Mouse (Mus musculus) megakaryocyte, adult 5-6 weeks (primary cell): ENCODE measurements around the gene Cox7a2. TPM values are rescaled to one million over a fixed set of nuclear protein-coding genes. Genes with fewer than 3 reads are reported as not detected.

ENCODE experiments used
- ATAC-seq: 2 replicates; pipeline ENCODE4 v1.8.0; 2016; ENCODE audit warnings: mild to moderate bottlenecking, inconsistent platforms; ENCODE audit not compliant: poor library complexity, severe bottlenecking
- total RNA-seq, 2 experiments: library from RNA; stranded (forward) in 1 of 2; stranded (reverse) in 1 of 2; fragments of 153-499, 151-499 nt in 1 of 2; fragments of 221-1000, 200-1000 nt in 1 of 2; gene quantifications; 2 replicates each; pipeline versions ENCODE4 v1.2.3 to v1.2.4; 2015 to 2017

Gene Cox7a2
- total RNA-seq, 2 experiments from 2014 or later, result 122 to 346 TPM

GRCm38 (mm10) chr9:79745036-79745435 lies 14.6 kb downstream of the Cox7a2 start:
- no peak for ATAC-seq

GRCm38 (mm10) chr9:79735608-79736007 lies 24.1 kb downstream of the Cox7a2 start:
- ATAC-seq, result no peak

GRCm38 (mm10) chr9:79730301-79730700 lies 29.4 kb downstream of the Cox7a2 start:
- ATAC-seq, result no peak

- ATAC-seq, result peak; percentile 49
Observed at GRCm38 (mm10) chr9:79723090-79723489, 36.6 kb downstream of the Cox7a2 start.

GRCm38 (mm10) chr9:79721056-79721455 lies 38.6 kb downstream of the Cox7a2 start:
- no peak for ATAC-seq

- no peak for ATAC-seq
Observed at GRCm38 (mm10) chr9:79720143-79720542, 39.5 kb downstream of the Cox7a2 start.

- no peak for ATAC-seq
Observed at GRCm38 (mm10) chr9:79719451-79719850, 40.2 kb downstream of the Cox7a2 start.

- no peak for ATAC-seq
Observed at GRCm38 (mm10) chr9:79718481-79719370, 41.0 kb downstream of the Cox7a2 start, which contains the start of gene Col12a1. Gene Col12a1, minus strand, starts transcription at chr9:79718831.

GRCm38 (mm10) chr9:79717836-79718475 lies 41.7 kb downstream of the Cox7a2 start:
- ATAC-seq, result no peak

- ATAC-seq, result no peak
Observed at GRCm38 (mm10) chr9:79716909-79717835, 42.5 kb downstream of the Cox7a2 start.

GRCm38 (mm10) chr9:79716496-79716895 lies 43.2 kb downstream of the Cox7a2 start:
- ATAC-seq, result no peak

GRCm38 (mm10) chr9:79714471-79715045 lies 45.1 kb downstream of the Cox7a2 start:
- no peak for ATAC-seq

Other genes with a start within 250 kb of the Cox7a2 start
- gene Col12a1, start 41.0 kb downstream of the Cox7a2 start, total RNA-seq (2015), result 0.11 TPM in 1 of 2 replicates, not detected in the other
- gene Col12a1, start 41.0 kb downstream of the Cox7a2 start, total RNA-seq (2017), result 0.04 TPM in 1 of 2 replicates, not detected in the other
- gene Tmem30a, start 33.6 kb upstream of the Cox7a2 start, total RNA-seq (2015), result 89.2 and 111 TPM in 2 replicates
- 118 and 122 TPM in 2 replicates for gene Tmem30a, start 33.6 kb upstream of the Cox7a2 start, total RNA-seq (2017)